Mouse (Mus musculus) left cerebral cortex, postnatal 10 days (tissue): ENCODE results near the gene AU022252. TPM values are rescaled to one million over a fixed set of nuclear protein-coding genes. Genes with fewer than 3 reads are reported as not detected.
A peak's percentile ranks its signal among the peaks of the same experiment; 100 is the strongest.

Source experiments
- DNase-seq, 2 experiments: peaks; one replicate each; pipeline ENCODE4 v3.0.0; 2021 to 2022; ENCODE audit warnings: low spot score in 2 of 2, mixed read lengths in 1 of 2; ENCODE audit errors: extremely low spot score in 1 of 2
- intact Hi-C: fragments of 180-260 bp; cut with DNase I; formaldehyde crosslinking; loops from one replicate; pipeline ENCODE4 v1.15.1; 2025
- total RNA-seq, 2 experiments: library from RNA; stranded (reverse); gene quantifications; 2 replicates each; pipeline ENCODE4 v1.2.3; 2021

AU022252 gene
- total RNA-seq, 2 experiments from 2014 or later: 32.3 to 35.4 TPM

DNA sequence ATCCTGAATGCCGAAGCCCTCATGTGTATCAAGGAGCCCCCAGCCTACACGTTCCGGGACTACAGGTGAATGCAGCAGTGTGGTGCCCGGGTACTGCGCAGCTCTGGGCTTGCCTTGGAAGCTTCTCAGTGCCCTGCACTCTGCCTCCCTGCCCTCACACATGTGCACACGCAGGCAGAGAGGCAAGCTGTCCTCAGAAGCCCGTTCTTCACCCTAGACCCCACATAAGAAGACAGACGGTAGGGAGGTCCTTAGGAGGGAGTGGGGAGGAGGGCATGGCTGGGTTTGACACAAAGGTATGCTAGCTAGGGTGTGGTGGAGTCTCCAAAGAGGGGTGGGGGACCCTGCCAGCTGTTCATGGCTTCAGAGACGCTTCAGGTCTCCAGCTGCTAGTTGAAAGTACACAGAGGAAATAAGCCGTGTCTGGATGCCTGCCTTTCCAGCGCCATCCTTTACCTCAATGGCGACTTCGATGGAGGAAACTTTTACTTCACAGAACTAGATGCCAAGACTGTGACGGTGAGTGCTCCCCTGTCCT lies 14.2 kb upstream of the AU022252 start:
- DNase-seq: no peak
- intact Hi-C loops: loop anchor here (5.0 kb wide), 2 partner anchors 46 to 421 kb away; partner anchors contain the start of gene Ybx1

- DNase-seq: no peak
- intact Hi-C loops: loop anchor here (5.0 kb wide), 2 partner anchors 46 to 421 kb away; partner anchors contain the start of gene Ybx1
Measured at GRCm38 (mm10) chr4:119245961-119246360, 13.4 kb upstream of the AU022252 start.

GRCm38 (mm10) chr4:119245556-119245955 lies 13.0 kb upstream of the AU022252 start:
- intact Hi-C loops: loop anchor here (5.0 kb wide), 2 partner anchors 47 to 422 kb away; partner anchors contain the start of gene Ybx1
- DNase-seq: peak; percentile 43 to 47

GRCm38 (mm10) chr4:119244468-119245240 lies 12.1 kb upstream of the AU022252 start:
- DNase-seq: no peak
- intact Hi-C loops: loop anchor here (5.0 kb wide), 2 partner anchors 48 to 423 kb away; partner anchors contain the start of gene Ybx1

- intact Hi-C loops: no loop called here
Measured at GRCm38 (mm10) chr4:119242571-119242970, 10.1 kb upstream of the AU022252 start.

DNA sequence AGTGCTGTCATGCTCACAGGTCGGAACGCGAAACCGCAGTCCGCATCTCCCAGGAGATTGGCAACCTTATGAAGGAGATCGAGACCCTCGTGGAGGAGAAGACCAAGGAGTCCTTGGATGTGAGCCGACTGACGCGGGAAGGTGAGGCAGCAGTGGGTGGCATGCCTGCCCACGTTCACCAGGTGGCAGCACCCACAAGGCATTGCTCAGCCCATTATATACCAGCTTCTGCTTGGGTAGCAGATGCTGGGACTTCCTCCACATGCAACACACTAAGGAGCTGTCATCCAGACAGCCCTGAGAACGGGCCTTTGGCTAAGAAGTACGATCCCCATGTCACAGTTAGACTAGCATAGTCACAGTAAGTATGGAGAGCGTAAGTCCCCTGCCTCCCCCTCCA lies 9.2 kb upstream of the AU022252 start:
- peak; percentile 29 to 63 for DNase-seq
- intact Hi-C loops: no loop called here

More at GRCm38 (mm10) chr4:119242571-119242970, 10.1 kb upstream of the AU022252 start:
- DNase-seq: no peak

GRCm38 (mm10) chr4:119239181-119239682 lies 6.7 kb upstream of the AU022252 start:
- DNase-seq: peak in 1 of 2 experiments; percentile 66
- intact Hi-C loops: no loop called here

DNA sequence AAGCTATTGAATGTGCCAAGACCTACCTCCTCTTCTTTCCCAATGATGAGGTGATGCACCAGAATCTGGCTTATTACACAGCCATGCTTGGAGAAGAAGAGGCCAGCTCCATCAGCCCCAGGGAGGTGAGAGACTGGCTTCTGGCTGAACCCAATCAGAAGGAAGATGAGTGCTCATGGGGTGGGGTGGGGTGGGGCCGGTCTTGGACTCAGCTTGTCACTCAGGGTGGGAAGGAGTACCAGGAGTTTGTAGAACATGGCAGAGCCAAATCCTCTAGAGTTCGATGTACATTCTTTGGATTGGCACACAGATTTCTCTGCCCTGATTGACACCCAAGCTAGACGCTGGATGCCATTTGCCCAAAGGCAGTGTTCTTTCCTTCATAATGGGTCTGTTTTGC lies 6.1 kb upstream of the AU022252 start:
- no peak for DNase-seq
- intact Hi-C loops: no loop called here

GRCm38 (mm10) chr4:119234348-119234747 lies 1.8 kb upstream of the AU022252 start:
- intact Hi-C loops: no loop called here

DNA sequence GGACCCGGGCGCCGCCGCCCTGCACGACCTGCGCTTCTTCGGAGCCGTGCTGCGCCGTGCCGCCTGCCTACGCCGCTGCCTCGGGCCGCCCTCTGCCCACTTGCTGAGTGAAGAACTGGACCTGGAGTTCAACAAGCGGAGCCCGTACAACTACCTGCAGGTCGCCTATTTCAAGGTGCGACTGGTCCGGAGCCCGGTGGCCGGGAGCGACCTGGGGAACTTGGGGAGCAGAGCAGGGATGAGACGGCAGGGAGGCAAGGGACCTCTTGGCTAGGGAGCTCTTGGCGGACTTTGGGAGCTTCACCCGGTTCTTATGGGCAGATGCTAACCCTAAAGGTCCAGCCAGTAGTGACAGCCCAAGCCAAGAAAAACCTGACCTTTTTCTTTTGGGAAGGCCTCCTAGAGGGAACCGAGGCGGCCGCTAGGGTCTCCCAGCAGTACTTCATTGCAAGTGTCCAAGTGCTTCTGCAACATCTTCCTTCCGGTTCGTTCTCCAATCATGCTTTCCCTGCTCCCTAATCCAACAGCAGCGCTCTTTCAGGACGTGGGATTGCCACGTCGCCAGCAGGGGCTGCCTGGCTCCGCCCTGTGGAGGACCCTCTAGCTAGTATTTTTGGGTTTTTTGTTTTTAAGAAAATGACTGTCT lies 867 bp upstream of the AU022252 start:
- intact Hi-C loops: no loop called here
- DNase-seq: peak; percentile 53 to 64

More at GRCm38 (mm10) chr4:119234348-119234747, 1.8 kb upstream of the AU022252 start:
- no peak for DNase-seq

DNA sequence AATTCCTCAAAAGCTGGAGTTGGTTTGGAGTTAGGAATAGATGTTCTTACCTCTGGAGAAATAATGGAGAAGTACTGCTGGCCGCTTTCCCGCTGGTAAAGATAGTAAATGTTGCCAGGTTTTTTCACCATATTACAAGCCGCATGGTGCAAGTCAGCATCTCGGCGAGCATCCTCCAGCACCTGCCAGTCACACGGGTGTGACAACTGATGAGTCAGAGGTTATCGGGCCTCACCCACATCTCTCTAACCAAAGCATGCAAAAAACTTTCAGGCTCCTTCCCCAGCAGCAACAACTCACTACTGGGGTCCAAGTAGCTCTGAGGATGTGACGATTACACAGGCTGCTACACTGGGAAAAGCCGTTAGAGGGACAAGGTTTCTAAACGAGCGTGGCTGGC lies 5.8 kb downstream of the AU022252 start:
- intact Hi-C loops: no loop called here
- no peak for DNase-seq

- DNase-seq: no peak
- intact Hi-C loops: no loop called here
Measured at GRCm38 (mm10) chr4:119225719-119226118, 6.8 kb downstream of the AU022252 start.

DNA sequence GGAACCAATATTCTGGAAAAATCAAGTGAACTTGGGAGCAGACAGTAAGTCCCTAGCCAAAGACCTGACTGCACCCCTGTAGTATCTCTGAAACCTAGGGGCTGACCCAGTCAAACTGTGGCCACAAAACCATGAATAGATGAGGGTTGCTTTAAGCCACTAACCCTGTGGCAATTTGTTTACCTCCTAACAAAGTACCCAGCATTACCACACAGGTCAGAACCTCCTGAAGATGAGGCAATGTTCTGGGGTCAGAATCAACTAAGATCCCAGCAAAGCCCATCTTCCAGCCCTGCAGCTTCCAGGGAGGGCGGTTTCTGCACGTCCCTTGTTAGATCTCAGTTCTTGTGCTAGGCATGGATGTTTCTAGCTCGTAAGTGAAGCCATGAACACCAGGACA lies 8.0 kb downstream of the AU022252 start:
- DNase-seq: no peak
- intact Hi-C loops: no loop called here

- intact Hi-C loops: no loop called here
- DNase-seq: no peak
Measured at GRCm38 (mm10) chr4:119223696-119224095, 8.8 kb downstream of the AU022252 start.

- no peak for DNase-seq
- intact Hi-C loops: no loop called here
Measured at GRCm38 (mm10) chr4:119218169-119218568, 14.3 kb downstream of the AU022252 start, which contains the start of gene Tmem269. Gene Tmem269, minus strand, starts transcription at chr4:119218217.

GRCm38 (mm10) chr4:119216667-119217066 lies 15.8 kb downstream of the AU022252 start:
- intact Hi-C loops: no loop called here
- DNase-seq: no peak

DNA sequence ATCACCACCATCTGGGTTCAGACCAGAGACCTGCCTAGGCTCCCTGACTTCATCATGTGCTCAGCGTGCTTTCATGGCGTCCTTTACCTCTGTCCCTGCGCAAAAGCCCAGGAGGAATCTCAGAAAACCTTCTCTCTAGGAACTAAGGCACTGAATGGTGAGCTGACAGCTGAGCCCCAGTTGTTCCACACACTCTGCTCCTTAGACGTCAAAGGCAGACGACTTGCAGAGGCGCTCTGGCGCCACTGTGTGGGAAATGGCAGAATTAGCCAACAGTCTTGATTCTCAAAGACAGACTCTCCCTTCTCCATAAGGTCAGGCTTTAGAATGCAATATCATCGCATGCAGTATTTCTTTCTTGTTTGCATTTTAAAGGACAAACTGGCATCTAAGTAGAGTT lies 27.8 kb downstream of the AU022252 start:
- intact Hi-C loops: loop anchor here (5.0 to 10.0 kb wide), 2 partner anchors 37 to 200 kb away; no protein-coding TSS in a partner anchor

GRCm38 (mm10) chr4:119198105-119198504 lies 34.4 kb downstream of the AU022252 start:
- intact Hi-C loops: no loop called here

More for the DNA sequence above, 27.8 kb downstream of the AU022252 start:
- DNase-seq: peak; percentile 31 to 71

GRCm38 (mm10) chr4:119195582-119196320 lies 36.8 kb downstream of the AU022252 start:
- no peak for DNase-seq
- intact Hi-C loops: no loop called here

More at GRCm38 (mm10) chr4:119198105-119198504, 34.4 kb downstream of the AU022252 start:
- DNase-seq: no peak
